Mouse (Mus musculus): Measurements from ENCODE around the gene Spr.

The Spr gene

DNA sequence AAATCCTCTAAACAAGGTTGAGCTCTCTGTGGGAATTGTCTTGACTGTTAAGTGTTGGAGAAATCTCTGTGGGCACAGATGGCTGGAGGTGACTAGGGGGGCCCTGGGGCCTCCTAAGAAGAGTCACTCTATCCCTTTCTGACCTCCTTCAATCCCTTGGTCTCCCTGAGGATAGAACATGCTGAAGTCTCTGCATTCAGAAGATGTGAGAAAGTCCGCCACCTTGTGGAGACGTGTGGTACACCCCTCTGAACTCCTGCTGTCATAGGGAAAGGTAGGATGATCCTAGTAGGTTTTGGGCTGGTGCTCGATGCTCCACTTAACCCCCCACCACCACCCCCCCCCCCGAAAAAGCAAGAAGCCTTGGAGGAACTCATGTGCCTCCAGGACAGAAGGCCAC, 5.9 kb downstream of the Spr start:
- DNase-seq: peak; percentile 59 to 68

DNA sequence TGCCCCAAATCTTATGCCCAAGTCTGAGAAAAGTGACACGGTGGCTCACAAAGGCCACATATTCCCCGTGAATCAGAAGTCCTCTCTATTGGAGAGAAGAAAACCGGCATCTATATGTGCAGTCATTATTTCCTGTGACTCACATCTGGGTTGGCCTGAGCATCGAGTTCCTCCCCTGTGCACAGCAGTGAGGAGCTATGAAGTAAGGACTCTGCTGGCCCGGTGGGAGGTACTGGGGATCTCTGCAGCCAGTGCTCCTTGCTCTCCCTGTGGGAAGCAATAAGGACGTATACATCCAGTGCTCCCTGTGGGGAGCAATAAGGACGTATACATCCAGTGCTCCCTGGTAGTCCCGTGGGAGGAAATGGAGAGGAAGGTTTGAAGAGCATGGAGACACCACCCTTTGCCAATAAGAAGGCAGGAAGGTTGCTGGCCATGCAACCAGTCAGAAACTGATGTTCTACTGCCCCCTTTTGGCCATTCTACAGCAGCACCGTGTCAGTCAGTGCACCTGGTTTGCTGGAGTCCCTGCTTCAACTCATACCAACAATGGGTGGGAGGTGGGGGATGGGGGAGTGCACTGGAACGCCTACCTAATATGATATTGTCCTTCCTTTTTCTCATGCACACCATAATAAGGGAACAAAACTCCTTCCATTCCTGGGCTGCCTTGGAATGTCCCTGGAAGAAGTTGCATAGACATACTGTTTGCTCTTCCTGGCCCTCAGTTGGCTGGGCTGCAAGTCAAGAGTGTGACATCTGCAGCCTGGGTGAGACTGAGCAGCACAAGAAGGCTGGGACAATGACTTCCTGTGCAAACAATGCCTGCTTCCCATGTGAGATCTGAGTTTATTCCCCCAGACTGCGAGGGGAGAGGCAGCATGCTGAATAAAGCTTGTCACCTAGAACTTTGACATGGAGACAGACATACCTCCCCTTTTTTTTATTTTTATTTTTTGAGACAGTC, 19.7 kb downstream of the Spr start:
- DNase-seq: peak; percentile 48 to 60

DNA sequence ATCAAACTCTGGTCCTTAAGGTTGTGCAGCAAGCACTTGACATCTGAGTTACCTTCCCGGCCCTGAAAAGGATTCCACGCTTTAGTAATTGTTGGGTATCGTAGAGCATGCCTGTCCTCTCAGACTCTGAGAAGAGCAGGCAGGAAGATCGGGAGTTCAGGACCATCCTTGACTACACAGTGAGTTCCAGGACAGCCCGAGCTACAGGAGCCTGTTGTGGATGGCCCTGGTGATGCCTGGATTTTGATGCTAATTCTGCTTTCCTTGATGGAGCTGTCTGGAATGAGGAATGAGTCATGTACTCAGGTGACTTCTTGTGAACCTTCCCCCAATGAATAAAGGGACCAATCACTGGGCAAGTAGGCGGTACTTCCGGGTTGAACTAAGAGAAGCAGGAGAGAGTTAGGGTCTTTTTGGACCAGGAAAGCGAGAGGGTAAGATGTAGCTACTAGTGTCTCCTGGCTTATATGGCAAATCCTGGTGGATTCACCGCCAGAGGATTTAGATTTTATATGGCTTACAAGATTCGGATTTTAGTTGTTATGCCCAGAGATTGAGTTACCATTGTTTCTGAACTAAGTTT, 32.4 kb downstream of the Spr start:
- no peak for DNase-seq

DNA sequence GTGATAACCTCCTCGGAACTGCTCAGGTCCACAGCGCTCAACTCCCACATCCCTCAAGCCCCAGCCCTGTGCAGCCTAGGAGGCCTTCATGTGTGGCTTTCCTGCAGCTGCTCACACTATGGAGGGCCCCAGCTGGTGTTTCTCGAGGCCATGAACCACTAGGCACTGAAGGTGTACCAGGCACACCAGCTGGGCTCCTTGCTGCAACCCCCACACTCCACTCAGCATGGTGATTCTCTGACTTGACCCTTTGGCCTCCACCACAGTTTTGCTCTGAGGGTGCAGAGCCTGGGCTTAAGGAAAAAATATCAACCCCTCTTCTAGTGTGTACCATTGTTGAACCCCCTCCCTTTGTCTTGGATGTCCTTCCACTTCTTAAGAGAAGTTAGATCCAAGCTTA, 34.2 kb downstream of the Spr start:
- DNase-seq: no peak

DNA sequence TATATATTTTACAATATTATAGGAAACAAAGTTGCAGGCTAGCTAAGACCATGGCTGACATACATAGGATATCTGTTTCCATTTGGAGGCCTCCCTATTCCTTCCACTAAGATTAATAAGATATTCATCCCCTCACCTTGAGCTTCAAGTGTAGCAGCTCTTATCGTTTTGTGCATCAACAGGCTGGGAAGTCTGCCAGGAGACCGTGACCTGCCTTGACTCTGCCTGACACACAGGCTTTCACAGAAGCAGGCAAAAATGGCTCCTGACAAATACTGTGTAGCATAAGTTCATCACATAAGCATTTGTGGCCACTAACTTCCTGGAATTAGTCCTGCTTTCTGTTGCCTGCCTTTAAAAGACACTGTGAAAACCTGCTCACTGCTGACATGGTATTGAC, 41.1 kb downstream of the Spr start:
- DNase-seq: no peak

DNA sequence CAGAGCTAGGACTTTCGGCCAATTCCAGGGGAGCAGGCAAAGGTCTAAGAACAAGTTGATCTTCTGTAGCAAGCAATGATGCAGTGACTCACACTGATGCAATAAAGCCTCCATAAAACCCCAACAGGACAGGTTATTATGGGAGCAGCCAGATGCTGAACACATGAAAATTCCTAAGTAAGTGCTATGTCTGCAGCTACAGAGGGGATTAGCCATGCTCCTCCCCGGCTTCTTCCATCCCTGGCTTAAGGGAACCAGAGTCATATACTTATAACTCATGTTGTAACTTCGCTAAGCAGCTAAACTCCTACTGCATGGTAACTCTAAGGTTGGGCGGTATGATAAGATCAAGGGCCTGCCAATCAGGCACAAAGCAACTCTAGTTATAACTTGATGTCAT, 50.1 kb downstream of the Spr start:
- no peak for DNase-seq

DNA sequence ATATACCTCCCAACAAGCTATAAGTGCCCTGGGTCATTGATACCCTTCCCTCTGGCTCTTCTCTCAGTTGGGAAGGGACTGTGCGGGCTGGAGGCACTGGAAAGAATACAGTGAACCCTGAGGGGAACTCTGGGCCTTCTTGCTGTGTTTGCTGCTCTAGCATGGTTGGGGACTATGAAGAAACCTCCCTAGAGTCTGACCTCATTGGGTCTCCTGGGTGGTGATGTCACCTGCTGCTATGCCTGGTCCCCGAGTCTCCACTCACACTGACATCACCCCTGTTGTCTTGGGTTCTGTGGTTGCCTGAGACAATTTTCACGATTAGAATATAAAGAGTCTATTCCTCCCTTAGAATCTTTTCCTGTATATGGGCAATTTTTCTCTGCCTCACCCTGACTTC, 50.9 kb downstream of the Spr start:
- no peak for DNase-seq
